Mouse (Mus musculus): ENCODE results near the gene Eps8. TPM values are rescaled to one million over a fixed set of nuclear protein-coding genes. Genes with fewer than 3 reads are reported as not detected.

Eps8 gene
- polyA plus RNA-seq, 1 experiment from 2014 or later = 33.4 TPM

DNA sequence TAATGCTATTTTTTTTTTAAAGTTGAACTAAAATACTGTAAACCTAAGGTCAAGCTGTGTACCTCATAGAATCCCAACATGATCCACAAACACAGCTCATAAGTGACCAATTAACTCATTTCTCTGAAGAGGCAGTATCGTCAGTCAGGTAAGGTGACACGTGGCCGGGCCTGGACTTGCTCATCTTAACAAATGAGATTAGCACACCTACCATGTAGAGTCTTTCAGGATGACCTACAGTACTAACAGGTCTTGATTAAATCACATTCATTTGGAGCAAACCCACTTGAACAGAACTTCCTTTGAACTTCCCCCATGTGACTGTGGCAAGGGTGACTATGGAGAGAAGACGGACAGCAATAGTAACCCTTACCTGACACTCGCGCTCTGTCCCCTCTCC lies 66.8 kb downstream of the Eps8 start:
- Histone ChIP-seq H3K36me3 (ENCODE audit: control insufficient read depth, insufficient read depth, low read length) (no peaks in the 10 kb centered on the region), H3K4me3 (replicated peaks; ENCODE audit: low read length) (no peak overlapping the region), H3K9me3 (replicated peaks; ENCODE audit: control insufficient read depth, low read length) (no peaks in the 10 kb centered on the region), H3K27me3 (ENCODE audit: control insufficient read depth, insufficient read depth, low read length) (no peaks in the 10 kb centered on the region), H3K4me2 (ENCODE audit: low read depth, low read length) (no peak overlapping the region), H3K27ac (ENCODE audit: low read length) (no peak overlapping the region), H3K4me1 (ENCODE audit: control insufficient read depth, insufficient read depth, low read length) (no peaks in the 10 kb centered on the region), H3K9ac (ENCODE audit: low read length) (no peak overlapping the region)
- WGBS = 59% methylated on average over 6 of the region's 6 CpGs
- no peak for ATAC-seq (ENCODE audit: insufficient read depth, low FRiP score)

DNA sequence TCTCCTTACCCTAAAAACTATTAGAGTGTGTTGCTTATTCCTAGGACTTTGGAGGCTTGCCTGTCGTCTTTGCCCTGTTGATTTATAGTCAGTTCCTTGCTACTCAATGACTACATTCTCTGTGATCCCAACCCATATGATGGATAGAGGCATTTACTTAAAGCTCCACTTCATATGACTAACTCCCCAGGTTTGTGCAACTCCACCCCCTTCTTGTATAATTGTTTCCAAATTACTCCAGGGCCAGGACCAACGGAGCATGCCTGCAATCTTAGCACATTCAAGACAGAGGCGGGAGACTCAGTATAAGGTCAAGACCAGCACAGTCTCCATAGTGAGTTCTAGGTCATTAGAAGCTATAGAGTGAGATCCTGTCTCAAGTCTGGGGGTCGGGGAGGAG lies 69.4 kb downstream of the Eps8 start:
- no peak overlapping the region for H3K9ac ChIP-seq (ENCODE audit: low read length)
- 56% methylated on average over 4 of the region's 4 CpGs for WGBS
- no peak overlapping the region for H3K27ac ChIP-seq (ENCODE audit: low read length)
- H3K36me3 ChIP-seq (ENCODE audit: control insufficient read depth, insufficient read depth, low read length) = no peaks in the 10 kb centered on the region
- no peak overlapping the region for H3K4me2 ChIP-seq (ENCODE audit: low read depth, low read length)
- no peaks in the 10 kb centered on the region for H3K27me3 ChIP-seq (ENCODE audit: control insufficient read depth, insufficient read depth, low read length)
- H3K4me3 ChIP-seq (replicated peaks; ENCODE audit: low read length) = no peak overlapping the region
- H3K9me3 ChIP-seq (replicated peaks; ENCODE audit: control insufficient read depth, low read length) = no peaks in the 10 kb centered on the region
- ATAC-seq (ENCODE audit: insufficient read depth, low FRiP score) = no peak; the same call in 1 of the 2 replicates
- 0 out of 2 replicates have a peak, but pooled peaks cover 6% of the 10 kb centered on the region for H3K4me1 ChIP-seq (ENCODE audit: control insufficient read depth, insufficient read depth, low read length)

- 85% methylated on average over 5 of the region's 5 CpGs for WGBS
- Histone ChIP-seq H3K9ac (ENCODE audit: low read length) (no peak overlapping the region), H3K9me3 (replicated peaks; ENCODE audit: control insufficient read depth, low read length) (no peaks in the 10 kb centered on the region), H3K4me2 (ENCODE audit: low read depth, low read length) (no peak overlapping the region), H3K27me3 (ENCODE audit: control insufficient read depth, insufficient read depth, low read length) (no peaks in the 10 kb centered on the region), H3K4me1 (ENCODE audit: control insufficient read depth, insufficient read depth, low read length) (0 out of 2 replicates have a peak, but pooled peaks cover 6% of the 10 kb centered on the region), H3K36me3 (ENCODE audit: control insufficient read depth, insufficient read depth, low read length) (no peaks in the 10 kb centered on the region), H3K27ac (ENCODE audit: low read length) (no peak overlapping the region), H3K4me3 (replicated peaks; ENCODE audit: low read length) (no peak overlapping the region)
- ATAC-seq (ENCODE audit: insufficient read depth, low FRiP score) = no peak
These were observed 71.6 kb downstream of the Eps8 start for GRCm38 (mm10) chr6:137583056-137583455.

- no peak; the same call in 1 of the 2 replicates for ATAC-seq (ENCODE audit: insufficient read depth, low FRiP score)
- no peaks in the 10 kb centered on the region for H3K9me3 ChIP-seq (replicated peaks; ENCODE audit: control insufficient read depth, low read length)
- 0 out of 2 replicates have a peak, but pooled peaks cover 6% of the 10 kb centered on the region for H3K4me1 ChIP-seq (ENCODE audit: control insufficient read depth, insufficient read depth, low read length)
- no peaks in the 10 kb centered on the region for H3K36me3 ChIP-seq (ENCODE audit: control insufficient read depth, insufficient read depth, low read length)
- H3K4me3 ChIP-seq (replicated peaks; ENCODE audit: low read length) = no peak overlapping the region
- H3K27ac ChIP-seq (ENCODE audit: low read length) = no peak overlapping the region
- H3K9ac ChIP-seq (ENCODE audit: low read length) = no peak overlapping the region
- 75% methylated on average over 19 of the region's 19 CpGs for WGBS
- H3K4me2 ChIP-seq (ENCODE audit: low read depth, low read length) = no peak overlapping the region
- no peaks in the 10 kb centered on the region for H3K27me3 ChIP-seq (ENCODE audit: control insufficient read depth, insufficient read depth, low read length)
These were observed 72.3 kb downstream of the Eps8 start for GRCm38 (mm10) chr6:137582207-137582889.

DNA sequence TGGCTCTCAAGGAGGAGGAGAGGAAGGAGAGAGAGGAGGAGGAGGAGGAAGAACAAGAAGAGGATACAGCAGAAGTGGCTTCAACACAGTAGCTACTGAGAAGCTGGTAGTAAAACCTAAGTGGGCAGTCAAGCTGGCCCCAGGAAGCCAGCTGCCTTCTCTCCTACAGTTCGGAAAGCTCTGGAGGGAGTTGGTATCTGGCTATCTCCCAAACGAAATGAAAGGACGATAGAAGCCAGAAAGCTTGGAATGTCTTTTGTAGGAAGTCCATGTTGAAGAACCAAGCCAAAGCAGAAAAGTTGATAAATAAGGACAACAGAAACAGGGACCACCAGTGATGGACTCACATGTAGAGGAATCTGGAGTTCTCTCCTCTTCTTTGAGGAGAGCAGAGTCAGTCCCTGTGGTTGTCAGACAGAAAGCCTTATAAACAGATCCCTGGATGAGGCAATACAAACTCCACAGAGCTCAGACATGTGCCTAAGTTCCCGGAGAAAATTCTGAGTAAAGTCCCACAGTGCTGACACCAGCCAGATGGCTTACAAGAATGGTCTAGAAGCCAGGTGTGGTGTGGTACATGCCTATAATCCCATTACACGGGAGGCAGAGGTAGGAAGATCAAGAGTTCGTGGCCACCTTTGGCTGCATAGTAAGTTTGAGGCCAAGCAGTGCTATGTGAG lies 73.2 kb downstream of the Eps8 start:
- H3K27me3 ChIP-seq (ENCODE audit: control insufficient read depth, insufficient read depth, low read length) = no peaks in the 10 kb centered on the region
- no peak overlapping the region for H3K27ac ChIP-seq (ENCODE audit: low read length)
- no peaks in the 10 kb centered on the region for H3K9me3 ChIP-seq (replicated peaks; ENCODE audit: control insufficient read depth, low read length)
- H3K4me3 ChIP-seq (replicated peaks; ENCODE audit: low read length) = no peak overlapping the region
- no peaks in the 10 kb centered on the region for H3K36me3 ChIP-seq (ENCODE audit: control insufficient read depth, insufficient read depth, low read length)
- no peak for ATAC-seq (ENCODE audit: insufficient read depth, low FRiP score)
- no peak overlapping the region for H3K4me2 ChIP-seq (ENCODE audit: low read depth, low read length)
- H3K9ac ChIP-seq (ENCODE audit: low read length) = no peak overlapping the region
- 65% methylated on average over 6 of the region's 6 CpGs for WGBS
- 0 out of 2 replicates have a peak, but pooled peaks cover 6% of the 10 kb centered on the region for H3K4me1 ChIP-seq (ENCODE audit: control insufficient read depth, insufficient read depth, low read length)

GRCm38 (mm10) chr6:137580503-137580902 lies 74.2 kb downstream of the Eps8 start:
- Histone ChIP-seq H3K27ac (ENCODE audit: low read length) (no peak overlapping the region), H3K27me3 (ENCODE audit: control insufficient read depth, insufficient read depth, low read length) (no peaks in the 10 kb centered on the region), H3K9ac (ENCODE audit: low read length) (no peak overlapping the region), H3K9me3 (replicated peaks; ENCODE audit: control insufficient read depth, low read length) (no peaks in the 10 kb centered on the region), H3K4me3 (replicated peaks; ENCODE audit: low read length) (no peak overlapping the region), H3K4me2 (ENCODE audit: low read depth, low read length) (no peak overlapping the region), H3K36me3 (ENCODE audit: control insufficient read depth, insufficient read depth, low read length) (no peaks in the 10 kb centered on the region), H3K4me1 (ENCODE audit: control insufficient read depth, insufficient read depth, low read length) (0 out of 2 replicates have a peak, but pooled peaks cover 6% of the 10 kb centered on the region)
- no peak for ATAC-seq (ENCODE audit: insufficient read depth, low FRiP score)
- 75% methylated on average over 5 of the region's 5 CpGs for WGBS

DNA sequence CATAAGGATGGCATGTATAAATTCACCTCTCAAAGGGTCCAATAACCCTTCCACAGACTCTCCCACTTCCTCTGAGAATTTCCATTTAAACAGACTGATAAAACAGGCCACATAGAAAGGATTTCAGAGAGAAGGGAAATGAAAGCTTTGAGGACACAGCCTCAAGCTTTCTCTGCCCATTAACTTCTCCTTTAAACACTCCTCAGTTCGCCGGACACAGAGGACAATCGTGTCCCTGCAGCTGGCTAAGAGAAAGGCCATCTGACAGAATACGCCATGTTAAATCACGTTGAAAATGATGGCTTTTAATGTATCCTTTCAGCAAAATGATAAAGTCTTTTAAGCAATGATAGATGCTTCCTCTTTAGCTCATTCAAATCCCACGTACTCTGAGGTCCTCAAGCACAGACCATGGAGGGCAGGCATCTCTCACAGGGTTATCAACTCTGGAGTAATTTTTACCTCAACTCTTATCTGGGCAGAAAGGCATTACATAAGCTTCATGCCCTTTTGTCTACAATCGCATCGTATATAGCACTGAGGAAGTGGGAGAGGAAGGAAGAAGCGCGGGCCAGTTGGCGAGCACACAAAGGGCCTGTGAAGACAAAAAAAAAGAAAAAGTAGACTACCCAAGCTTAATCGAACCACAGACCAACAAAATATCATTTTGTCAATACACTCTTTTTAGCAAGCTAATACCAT lies 77.9 kb downstream of the Eps8 start:
- Histone ChIP-seq H3K27ac (ENCODE audit: low read length) (no peak overlapping the region), H3K4me2 (ENCODE audit: low read depth, low read length) (no peak overlapping the region), H3K4me3 (replicated peaks; ENCODE audit: low read length) (no peak overlapping the region), H3K4me1 (ENCODE audit: control insufficient read depth, insufficient read depth, low read length) (0 out of 2 replicates have a peak, but pooled peaks cover 11% of the 10 kb centered on the region), H3K27me3 (ENCODE audit: control insufficient read depth, insufficient read depth, low read length) (no peaks in the 10 kb centered on the region), H3K9ac (ENCODE audit: low read length) (no peak overlapping the region), H3K9me3 (replicated peaks; ENCODE audit: control insufficient read depth, low read length) (no peaks in the 10 kb centered on the region), H3K36me3 (ENCODE audit: control insufficient read depth, insufficient read depth, low read length) (no peaks in the 10 kb centered on the region)
- ATAC-seq (ENCODE audit: insufficient read depth, low FRiP score) = no peak
- WGBS = 63% methylated on average over 12 of the region's 12 CpGs

GRCm38 (mm10) chr6:137576091-137576490 lies 78.6 kb downstream of the Eps8 start:
- no peak overlapping the region for H3K27ac ChIP-seq (ENCODE audit: low read length)
- H3K9me3 ChIP-seq (replicated peaks; ENCODE audit: control insufficient read depth, low read length) = no peaks in the 10 kb centered on the region
- H3K27me3 ChIP-seq (ENCODE audit: control insufficient read depth, insufficient read depth, low read length) = no peaks in the 10 kb centered on the region
- no peak overlapping the region for H3K4me3 ChIP-seq (replicated peaks; ENCODE audit: low read length)
- no peak overlapping the region for H3K4me2 ChIP-seq (ENCODE audit: low read depth, low read length)
- WGBS = 93% methylated on average over 4 of the region's 4 CpGs
- no peak overlapping the region for H3K9ac ChIP-seq (ENCODE audit: low read length)
- no peaks in the 10 kb centered on the region for H3K36me3 ChIP-seq (ENCODE audit: control insufficient read depth, insufficient read depth, low read length)
- ATAC-seq (ENCODE audit: insufficient read depth, low FRiP score) = no peak
- H3K4me1 ChIP-seq (ENCODE audit: control insufficient read depth, insufficient read depth, low read length) = 0 out of 2 replicates have a peak, but pooled peaks cover 11% of the 10 kb centered on the region

- WGBS = 54% methylated on average over 7 of the region's 7 CpGs
- H3K9ac ChIP-seq (ENCODE audit: low read length) = no peak overlapping the region
- H3K36me3 ChIP-seq (ENCODE audit: control insufficient read depth, insufficient read depth, low read length) = no peaks in the 10 kb centered on the region
- peaks cover 15% of the 10 kb centered on the region; the same call in 1 of the 2 replicates for H3K4me1 ChIP-seq (ENCODE audit: control insufficient read depth, insufficient read depth, low read length)
- H3K4me3 ChIP-seq (replicated peaks; ENCODE audit: low read length) = no peak overlapping the region
- no peaks in the 10 kb centered on the region for H3K9me3 ChIP-seq (replicated peaks; ENCODE audit: control insufficient read depth, low read length)
- no peak overlapping the region for H3K4me2 ChIP-seq (ENCODE audit: low read depth, low read length)
- H3K27me3 ChIP-seq (ENCODE audit: control insufficient read depth, insufficient read depth, low read length) = no peaks in the 10 kb centered on the region
- H3K27ac ChIP-seq (ENCODE audit: low read length) = no peak overlapping the region
- no peak for ATAC-seq (ENCODE audit: insufficient read depth, low FRiP score)
These were observed 80.8 kb downstream of the Eps8 start for GRCm38 (mm10) chr6:137573897-137574296.

Data from stomach, embryonic 16.5 days (tissue).